Mouse (Mus musculus) lung, postnatal 0 days (tissue): ENCODE measurements around the gene Pmel. TPM values are rescaled to one million over a fixed set of nuclear protein-coding genes. Genes with fewer than 3 reads are reported as not detected.

Experiments used
- ATAC-seq: fragments of 200-750 bp; cut with Nextera tagmentation; 2 replicates; pipeline ENCODE4 v1.8.0; 2017; ENCODE audit warnings: moderate library complexity
- DNase-seq: peaks from one replicate; pipeline ENCODE4 v3.0.0-alpha.2; 2016; ENCODE audit warnings: low spot score
- H3K27ac ChIP-seq: fragments of 300-500 bp; sonication (generic); 2 replicates; pipeline ENCODE4 v1.5.1; 2014; ENCODE audit warnings: antibody characterized with exemption, mild to moderate bottlenecking, low read length, mixed read lengths
- H3K27me3 ChIP-seq: fragments of 300-500 bp; sonication (generic); replicated peaks from 2 replicates; pipeline ENCODE4 v1.6.1; 2014; ENCODE audit warnings: low read length, mixed read lengths; ENCODE audit not compliant: insufficient read depth
- H3K36me3 ChIP-seq: fragments of 300-500 bp; sonication (generic); 2 replicates; pipeline ENCODE4 v1.6.1; 2014; ENCODE audit warnings: low read length, mixed read lengths; ENCODE audit not compliant: insufficient read depth
- H3K4me1 ChIP-seq: fragments of 300-500 bp; sonication (generic); 2 replicates; pipeline ENCODE4 v1.6.1; 2014; ENCODE audit warnings: antibody characterized with exemption, low read depth, low read length, mixed read lengths; ENCODE audit not compliant: insufficient read depth
- H3K4me2 ChIP-seq: fragments of 300-500 bp; sonication (generic); replicated peaks from 2 replicates; pipeline ENCODE4 v1.6.1; 2014; ENCODE audit warnings: low read depth, mild to moderate bottlenecking, low read length, moderate library complexity, mixed read lengths
- H3K4me3 ChIP-seq: fragments of 300-500 bp; sonication (generic); 2 replicates; pipeline ENCODE4 v1.5.1; 2014; ENCODE audit warnings: low read depth, low read length
- H3K9ac ChIP-seq: fragments of 300-500 bp; sonication (generic); replicated peaks from 2 replicates; pipeline ENCODE4 v1.6.1; 2014; ENCODE audit warnings: low read depth, mild to moderate bottlenecking
- H3K9me3 ChIP-seq: fragments of 300-500 bp; sonication (generic); 2 replicates; pipeline ENCODE4 v1.6.1; 2016; ENCODE audit warnings: low read length, mixed read lengths
- CTCF ChIP-seq: IDR thresholded peaks from 2 replicates; pipeline ENCODE4 v1.5.1; 2016; ENCODE audit warnings: antibody characterized with exemption, mild to moderate bottlenecking
- EP300 ChIP-seq: IDR thresholded peaks from 2 replicates; pipeline ENCODE4 v1.6.1; 2016; ENCODE audit warnings: antibody characterized with exemption, mild to moderate bottlenecking, control low read depth
- WGBS: fragments of 180-500 bp; shearing (Covaris S2); extraction: QIAGEN DNeasy Blood & Tissue Kit; methylation state at CpG from one replicate; pipeline ENCODE4 v1.1.7; 2014; 5-methylcytosine and 5-hydroxymethylcytosine counted together
- polyA plus RNA-seq: library from polyadenylated mRNA; unstranded; fragments of >200 nt; fragmentation: Nextera tagmentation; extraction: Ambion mirVana; gene quantifications from 2 replicates; pipeline ENCODE4 v1.2.1, GENCODE M21; 2015

The Pmel gene
- polyA plus RNA-seq, 1 experiment from 2014 or later: 1.4 TPM

DNA sequence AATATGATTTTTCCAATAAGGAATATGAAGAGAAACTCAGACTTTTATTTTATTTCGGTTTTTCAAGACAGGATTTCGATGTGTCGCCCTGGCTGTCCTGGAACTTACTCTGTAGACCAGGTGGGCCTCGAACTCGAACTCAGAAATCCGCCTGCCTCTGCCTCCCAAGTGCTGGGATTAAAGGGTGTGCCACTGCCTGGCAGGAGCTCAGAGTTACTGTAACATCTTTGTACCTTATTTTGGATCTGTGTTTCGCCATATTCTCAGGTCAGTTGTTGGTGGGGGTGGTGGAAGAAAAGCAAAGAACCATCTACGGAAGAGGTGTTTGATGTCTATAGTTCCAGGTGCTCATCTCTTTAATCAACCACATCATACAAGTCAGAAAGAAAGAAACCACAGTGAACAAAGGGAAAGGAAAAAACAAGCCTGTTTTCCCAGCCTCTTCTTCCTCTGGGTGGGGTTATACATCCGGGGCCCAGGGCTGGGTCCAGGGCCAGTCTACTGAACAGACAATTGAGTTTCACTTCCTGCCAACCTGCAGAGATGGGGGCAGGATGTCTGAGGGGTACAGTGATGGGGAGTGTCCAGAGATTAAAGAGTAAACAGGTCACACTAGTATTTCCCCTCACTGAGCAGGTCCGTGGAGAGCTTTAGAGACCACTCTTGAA, 42.1 kb downstream of the Pmel start:
- Histone ChIP-seq H3K4me3 (no peak overlapping the region), H3K27me3 (no peaks in the 10 kb centered on the region), H3K4me1 (peaks cover 18% of the 10 kb centered on the region; the same call in 1 of the 2 replicates), H3K9ac (no peak overlapping the region), H3K4me2 (no peak overlapping the region), H3K27ac (peak overlapping the region; percentile 44; the same call in 1 of the 2 replicates), H3K36me3 (no peaks in the 10 kb centered on the region), H3K9me3 (no peaks in the 10 kb centered on the region)
- no peak for DNase-seq
- TF ChIP-seq CTCF: no peak
- no peak for TF ChIP-seq EP300
- ATAC-seq: no peak
- 82% methylated on average over 10 of the region's 10 CpGs for WGBS

DNA sequence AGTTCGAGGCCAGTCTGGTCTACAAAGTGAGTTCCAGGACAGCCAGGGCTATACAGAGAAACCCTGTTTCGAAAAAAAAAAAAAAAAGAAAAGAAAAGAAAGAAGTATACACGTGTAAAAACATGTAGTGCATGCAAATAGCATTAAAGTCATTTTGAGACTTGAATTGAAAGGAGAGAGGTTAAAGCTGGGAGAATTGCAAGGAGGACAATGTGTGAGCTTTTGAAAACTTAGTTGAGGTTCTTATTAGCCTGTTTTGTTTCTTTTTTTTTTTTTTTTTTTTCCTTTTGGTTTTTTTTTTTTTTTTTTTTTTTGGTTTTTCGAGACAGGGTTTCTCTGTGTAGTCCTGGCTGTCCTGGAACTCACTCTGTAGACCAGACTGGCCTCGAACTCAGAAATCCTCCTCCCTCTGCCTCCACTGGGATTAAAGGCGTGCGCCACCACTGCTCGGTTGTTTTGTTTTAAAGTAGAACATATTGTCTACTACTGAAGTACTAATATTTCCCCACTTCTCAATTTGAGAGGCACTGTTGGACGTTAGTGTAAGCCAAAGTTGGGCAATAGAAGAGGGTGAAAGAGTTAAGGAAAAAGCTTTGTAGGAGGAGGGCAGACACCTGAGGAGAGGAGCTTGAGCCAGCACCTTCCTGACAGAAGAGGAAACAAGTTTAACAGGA, 43.1 kb downstream of the Pmel start:
- no peaks in the 10 kb centered on the region for H3K9me3 ChIP-seq
- TF ChIP-seq EP300: peak; percentile 85; the same call in 1 of the 2 replicates
- no peak for TF ChIP-seq CTCF
- peak overlapping the region; percentile 99 for H3K27ac ChIP-seq
- peaks cover 18% of the 10 kb centered on the region; the same call in 1 of the 2 replicates for H3K4me1 ChIP-seq
- WGBS: 36% methylated on average over 8 of the region's 9 CpGs
- H3K9ac ChIP-seq: no peak overlapping the region
- DNase-seq (peak; percentile 97), ATAC-seq (no peak)
- H3K4me2 ChIP-seq: peak overlapping the region; percentile 92
- H3K4me3 ChIP-seq: peak overlapping the region; percentile 83
- H3K27me3 ChIP-seq: no peaks in the 10 kb centered on the region
- no peaks in the 10 kb centered on the region for H3K36me3 ChIP-seq

DNA sequence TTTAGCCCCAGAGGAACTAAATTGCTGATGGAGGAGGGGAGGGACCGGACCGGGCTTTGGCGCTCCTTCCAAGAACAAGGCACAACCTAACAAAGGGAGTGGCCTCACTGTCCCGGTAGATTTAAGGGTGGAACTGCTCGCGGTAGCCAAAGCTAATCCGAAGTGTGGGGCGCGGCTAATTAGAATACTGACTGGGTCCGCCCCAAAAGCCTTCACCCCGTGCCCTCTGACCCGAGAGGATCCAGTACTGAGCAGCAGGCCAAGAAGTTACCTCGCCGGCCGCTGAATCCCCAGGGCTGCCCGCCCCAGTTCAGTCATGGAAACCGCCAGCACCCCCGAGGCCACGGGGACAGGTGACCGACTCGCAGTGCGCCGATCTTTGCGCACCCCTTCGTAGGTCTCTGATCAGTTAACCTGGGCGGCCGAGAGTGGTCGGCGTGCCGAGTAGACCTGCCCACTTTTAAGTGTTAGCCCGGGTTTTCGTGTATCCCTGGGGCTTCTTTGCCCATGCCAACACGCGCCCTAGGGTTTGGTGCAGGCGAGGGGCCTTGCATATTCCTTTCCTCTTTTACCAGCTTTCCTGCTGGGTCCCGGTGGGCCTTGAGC, 43.8 kb downstream of the Pmel start, which contains the start of gene Pym1:
Gene Pym1, plus strand, starts transcription at position 244 of the 606 bp plus-strand sequence.
- Histone ChIP-seq H3K36me3 (no peaks in the 10 kb centered on the region), H3K9ac (peak within 1 kb of the TSS; percentile 74), H3K9me3 (no peaks in the 10 kb centered on the region), H3K4me3 (peak within 1 kb of the TSS; percentile 83), H3K4me2 (peak within 1 kb of the TSS; percentile 92), H3K27me3 (no peaks in the 10 kb centered on the region), H3K4me1 (peaks cover 13% of the 10 kb centered on the region; the same call in 1 of the 2 replicates), H3K27ac (peak within 1 kb of the TSS; percentile 99)
- WGBS: 2% methylated on average over 36 of the region's 36 CpGs
- DNase-seq (no peak), ATAC-seq (peak; percentile 87)
- TF ChIP-seq EP300 (peak; percentile 2; the same call in 1 of the 2 replicates), CTCF (no peak)

DNA sequence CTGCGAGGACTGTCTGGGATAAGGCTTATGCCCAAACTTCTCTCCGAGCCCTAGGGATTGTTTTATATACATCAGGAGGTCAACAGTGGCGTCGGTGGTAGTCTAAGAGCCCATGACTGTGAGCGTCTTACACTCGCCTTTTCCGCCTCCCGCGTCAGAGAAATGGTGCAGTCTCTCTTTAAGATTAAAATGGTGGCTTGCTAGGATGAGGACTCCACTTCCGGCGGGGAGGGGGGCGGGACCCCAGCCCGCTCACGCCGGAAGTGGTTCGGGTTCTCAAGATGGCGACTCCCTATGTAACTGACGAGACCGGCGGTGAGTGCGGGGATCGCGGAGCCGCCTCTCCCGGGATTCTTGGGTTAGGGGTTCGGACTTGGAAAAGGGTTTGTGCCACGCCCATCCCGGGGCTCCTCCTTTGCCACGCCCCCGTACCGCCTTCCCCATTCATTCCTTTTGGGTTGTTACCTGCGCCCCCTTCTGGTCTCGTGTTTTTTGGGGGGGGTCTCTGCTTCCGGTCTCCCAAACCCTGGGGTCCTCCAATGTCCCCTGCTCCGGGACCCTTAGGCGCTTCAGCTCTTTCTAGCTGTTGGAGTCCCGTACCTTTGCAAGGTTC, 44.4 kb downstream of the Pmel start:
- Histone ChIP-seq H3K4me1 (peaks cover 13% of the 10 kb centered on the region; the same call in 1 of the 2 replicates), H3K36me3 (no peaks in the 10 kb centered on the region), H3K4me3 (peak overlapping the region; percentile 83), H3K4me2 (peak overlapping the region; percentile 92), H3K27ac (peak overlapping the region; percentile 99), H3K27me3 (no peaks in the 10 kb centered on the region), H3K9me3 (no peaks in the 10 kb centered on the region), H3K9ac (peak overlapping the region; percentile 74)
- peak; percentile 57 for TF ChIP-seq CTCF
- TF ChIP-seq EP300: peak; percentile 52; the same call in 1 of the 2 replicates
- DNase-seq (peak; percentile 94), ATAC-seq (peak; percentile 68)
- 1% methylated on average over 37 of the region's 37 CpGs for WGBS

Other genes starting within 250 kb of the Pmel start
- gene Smarcc2, start 244.9 kb upstream of the Pmel start, polyA plus RNA-seq: 28.9 and 33.0 TPM in 2 replicates
- gene Myl6, start 210.1 kb upstream of the Pmel start, polyA plus RNA-seq: 1,888 and 2,049 TPM in 2 replicates
- gene Myl6b, start 205.5 kb upstream of the Pmel start, polyA plus RNA-seq: 5.5 and 5.9 TPM in 2 replicates
- gene Esyt1, start 178.3 kb upstream of the Pmel start, polyA plus RNA-seq: 31.1 and 38.2 TPM in 2 replicates
- 13.6 and 15.3 TPM in 2 replicates for gene Zc3h10, start 156.4 kb upstream of the Pmel start, polyA plus RNA-seq
- 2,921 and 3,267 TPM in 2 replicates for gene Rpl41, start 154.9 kb upstream of the Pmel start, polyA plus RNA-seq
- gene Pa2g4, start 138.2 kb upstream of the Pmel start, polyA plus RNA-seq: 64.2 and 66.5 TPM in 2 replicates
- 21.4 and 22.6 TPM in 2 replicates for gene Erbb3, start 114.5 kb upstream of the Pmel start, polyA plus RNA-seq
- 459 and 465 TPM in 2 replicates for gene Rps26, start 77.4 kb upstream of the Pmel start, polyA plus RNA-seq
- 1.3 and 1.5 TPM in 2 replicates for gene Ikzf4, start 58.2 kb upstream of the Pmel start, polyA plus RNA-seq
- gene Suox, start 30.1 kb upstream of the Pmel start, polyA plus RNA-seq: 12.3 and 12.6 TPM in 2 replicates
- gene Rab5b, start 7.9 kb upstream of the Pmel start, polyA plus RNA-seq: 69.1 and 71.8 TPM in 2 replicates
- gene Cdk2, start 836 bp downstream of the Pmel start, polyA plus RNA-seq: 33.9 and 34.7 TPM in 2 replicates
- 16.8 and 17.9 TPM in 2 replicates for gene Dgka, start 40.7 kb downstream of the Pmel start, polyA plus RNA-seq
- gene Pym1, start 43.7 kb downstream of the Pmel start, polyA plus RNA-seq: 23.4 and 24.9 TPM in 2 replicates
- 8.2 and 9.8 TPM in 2 replicates for gene Mmp19, start 86.7 kb downstream of the Pmel start, polyA plus RNA-seq
- gene Dnajc14, start 99.9 kb downstream of the Pmel start, polyA plus RNA-seq: 44.0 and 51.9 TPM in 2 replicates
- 13.6 and 13.8 TPM in 2 replicates for gene Tmem198b, start 100.2 kb downstream of the Pmel start, polyA plus RNA-seq
- gene Sarnp, start 113.1 kb downstream of the Pmel start, polyA plus RNA-seq: 113 and 119 TPM in 2 replicates
- gene Ormdl2, start 117.5 kb downstream of the Pmel start, polyA plus RNA-seq: 59.8 and 62.1 TPM in 2 replicates
- 1.6 and 2.1 TPM in 2 replicates for gene Gdf11, start 187.5 kb downstream of the Pmel start, polyA plus RNA-seq
- gene Cd63, start 196.8 kb downstream of the Pmel start, polyA plus RNA-seq: 761 and 764 TPM in 2 replicates
- 13.2 and 16.7 TPM in 2 replicates for gene Rdh5, start 218.7 kb downstream of the Pmel start, polyA plus RNA-seq
- 228 and 243 TPM in 2 replicates for gene Bloc1s1, start 219.8 kb downstream of the Pmel start, polyA plus RNA-seq
- gene Itga7, start 229.6 kb downstream of the Pmel start, polyA plus RNA-seq: 14.6 and 20.7 TPM in 2 replicates